In genomic region chr4:104366894-104367740, GRCm38 (mm10) we compare ENCODE assay signal across 8 mouse cellular contexts.
A peak's percentile ranks its signal among the peaks of the same experiment; 100 is the strongest.
DNase-seq lines count a peak whose midpoint lies in the region; ATAC-seq and TF ChIP-seq lines count a peak whose summit lies in the region.

No protein-coding gene starts in this region.

- no peak for TF ChIP-seq POLR2A in small intestine, adult 2 months (IDR thresholded peaks at IDR 0.05; ENCODE audit: low read depth, low read length)

- TF ChIP-seq CTCF in small intestine, adult 2 months (IDR thresholded peaks at IDR 0.05; ENCODE audit: extremely low read depth, insufficient read length, insufficient replicate concordance, low read depth, low read length), result no peak

- H3K27me3 ChIP-seq in intestine, embryonic 15.5 days (replicated peaks), result no peaks in the 10 kb centered on the region; the same call in 1 of the 2 replicates
- H3K27me3 ChIP-seq in small intestine, adult 2 months (ENCODE audit: control insufficient read depth, insufficient read depth, low read length), result peaks cover 3% of the 10 kb centered on the region; the same call in 1 of the 2 replicates

- WGBS in intestine, embryonic 15.5 days, result under 1% methylated on average over 89 of the region's 94 CpGs
- 1% methylated on average over 78 of the region's 94 CpGs for WGBS in small intestine, adult 2 months

- H3K9ac ChIP-seq in intestine, embryonic 15.5 days, result peak overlapping the region; percentile 59

- H3K27ac ChIP-seq in intestine, embryonic 15.5 days, result peak overlapping the region; percentile 51
- no peak overlapping the region for H3K27ac ChIP-seq in small intestine, adult 2 months (ENCODE audit: insufficient read depth, low read depth, low read length)

- no peaks in the 10 kb centered on the region for H3K36me3 ChIP-seq in intestine, embryonic 15.5 days
- H3K36me3 ChIP-seq in small intestine, adult 2 months (ENCODE audit: control insufficient read depth, insufficient read depth, low read length), result no peaks in the 10 kb centered on the region

- 0 out of 2 replicates have a peak, but pooled peaks cover 5% of the 10 kb centered on the region for H3K4me1 ChIP-seq in intestine, embryonic 15.5 days (replicated peaks)
- H3K4me1 ChIP-seq in small intestine, adult 2 months (ENCODE audit: control insufficient read depth, insufficient read depth, insufficient read length, low read length), result peaks cover 5% of the 10 kb centered on the region

- peak; percentile 50 to 85 for DNase-seq in adrenal gland, adult (ENCODE audit: inconsistent age in 2 of 2, low spot score in 1 of 2)
- DNase-seq in cerebellum, postnatal 10 days, result peak; percentile 90
- DNase-seq in frontal cortex, postnatal 25 days (ENCODE audit: low spot score in 2 of 2), result peak; percentile 74 to 81
- DNase-seq in left cerebral cortex, adult 8-10 months (ENCODE audit: low spot score in 2 of 2), result peak; percentile 73 to 74
- peak; percentile 61 for DNase-seq in mesoderm, embryonic 11.5 days (ENCODE audit: low read depth, low spot score)
- DNase-seq in spleen, adult 18-20 months, result no peak

- ATAC-seq in intestine, embryonic 15.5 days, result peak; percentile 95

- H3K4me2 ChIP-seq in intestine, embryonic 15.5 days (replicated peaks), result peak overlapping the region; percentile 92

- H3K4me3 ChIP-seq in intestine, embryonic 15.5 days (replicated peaks), result peak overlapping the region; percentile 73
- H3K4me3 ChIP-seq in small intestine, adult 2 months (ENCODE audit: low read depth, low read length), result peak overlapping the region; percentile 68

- H3K9me3 ChIP-seq in intestine, embryonic 15.5 days, result no peaks in the 10 kb centered on the region

Comparison
In these comparisons a context has a peak if more than half of its experiments do, and no peak if none do; other contexts are left out.
1. DNase-seq: peak in adrenal gland, adult (2 of 2), cerebellum, postnatal 10 days (2 of 2), frontal cortex, postnatal 25 days (2 of 2), left cerebral cortex, adult 8-10 months (2 of 2) and mesoderm, embryonic 11.5 days (single experiment); none in spleen, adult 18-20 months (0 of 2).